In the genomic region with DNA sequence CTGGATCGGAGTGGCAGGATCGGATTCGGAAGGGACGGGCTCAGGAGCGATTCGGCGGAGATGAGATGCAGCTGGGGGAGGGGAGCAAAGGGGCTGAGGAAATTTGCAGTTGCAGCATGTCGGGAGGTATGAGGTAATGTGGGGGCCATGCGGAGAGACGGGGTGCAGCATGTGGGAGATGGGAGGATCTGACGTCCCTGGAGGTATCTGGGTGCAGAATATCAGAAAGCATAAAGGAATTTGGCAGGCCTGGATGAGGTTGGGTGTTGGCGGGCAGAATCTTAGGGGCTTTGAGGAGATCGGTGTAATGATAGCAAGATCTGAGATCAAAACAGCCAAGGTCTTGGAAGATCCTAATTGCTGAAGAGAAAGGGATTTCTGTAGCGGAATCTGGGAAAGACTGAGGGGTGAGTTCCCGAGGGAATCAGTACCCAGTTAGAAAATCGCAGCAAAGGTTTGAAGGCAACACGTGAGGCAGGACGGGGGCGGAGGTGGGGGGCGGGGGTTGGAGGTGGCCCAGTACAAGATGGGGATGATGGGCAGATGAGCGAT, we compare ENCODE assay signal across 8 mouse cellular contexts. TPM values are rescaled to one million over a fixed set of nuclear protein-coding genes. Genes with fewer than 3 reads are reported as not detected.
A peak's percentile ranks its signal among the peaks of the same experiment; 100 is the strongest.
DNase-seq lines count a peak whose midpoint lies in the region; ATAC-seq and TF ChIP-seq lines count a peak whose summit lies in the region.

No protein-coding gene starts in this region.

- peak; percentile 44 for ATAC-seq in Patski
- ATAC-seq in liver, embryonic 11.5 days (replicated peaks; ENCODE audit: low FRiP score): peak; percentile 45

- peak overlapping the region; percentile 72 for H3K4me3 ChIP-seq in forebrain, embryonic 10.5 days
- peak overlapping the region; percentile 75 for H3K4me3 ChIP-seq in liver, embryonic 11.5 days (ENCODE audit: low read depth, low read length)
- H3K4me3 ChIP-seq in small intestine, adult 2 months (ENCODE audit: low read depth, low read length): peak overlapping the region; percentile 93

- peak; percentile 76 for DNase-seq in layer of hippocampus, adult 9-11 months
- no peak for DNase-seq in layer of hippocampus, adult 8-10 months (ENCODE audit: low spot score in 2 of 2)
- DNase-seq in Patski (ENCODE audit: low read depth, low spot score): no peak
- peak; percentile 37 for DNase-seq in forebrain, embryonic 10.5 days (ENCODE audit: extremely low spot score, low spot score)
- DNase-seq in liver, embryonic 11.5 days (ENCODE audit: low spot score): no peak
- no peak for DNase-seq in urinary bladder, postnatal 36 days (ENCODE audit: low spot score in 2 of 2)
- DNase-seq in layer of hippocampus, postnatal 25 days (ENCODE audit: extremely low spot score in 1 of 2, low spot score in 1 of 2): no peak

- TF ChIP-seq POLR2A in small intestine, adult 2 months (IDR thresholded peaks at IDR 0.05; ENCODE audit: low read depth, low read length): no peak; the same call in 1 of the 2 replicates

- TF ChIP-seq CTCF in Patski (IDR thresholded peaks at IDR 0.05): no peak
- TF ChIP-seq CTCF in small intestine, adult 2 months (IDR thresholded peaks at IDR 0.05; ENCODE audit: extremely low read depth, insufficient read length, insufficient replicate concordance, low read depth, low read length): no peak

- peak overlapping the region; percentile 69 for H3K9ac ChIP-seq in liver, embryonic 11.5 days (ENCODE audit: low read depth, low read length)

- under 1% methylated on average over 21 of the region's 21 CpGs for WGBS in forebrain, embryonic 10.5 days
- WGBS in liver, embryonic 11.5 days: under 1% methylated on average over 21 of the region's 21 CpGs
- 1% methylated on average over 21 of the region's 21 CpGs for WGBS in small intestine, adult 2 months

- no peaks in the 10 kb centered on the region for H3K27me3 ChIP-seq in Patski
- H3K27me3 ChIP-seq in forebrain, embryonic 10.5 days (ENCODE audit: poor library complexity, severe bottlenecking): no peaks in the 10 kb centered on the region
- H3K27me3 ChIP-seq in liver, embryonic 11.5 days (replicated peaks; ENCODE audit: control insufficient read depth, insufficient read depth, low read length): no peaks in the 10 kb centered on the region
- no peaks in the 10 kb centered on the region for H3K27me3 ChIP-seq in small intestine, adult 2 months (ENCODE audit: control insufficient read depth, insufficient read depth, low read length)

- CTCF ChIA-PET in Patski (lab: Charles Lee): no interaction called here

- peak overlapping the region; percentile 93 for H3K27ac ChIP-seq in forebrain, embryonic 10.5 days
- H3K27ac ChIP-seq in liver, embryonic 11.5 days (ENCODE audit: low read depth, low read length): no peak overlapping the region
- H3K27ac ChIP-seq in small intestine, adult 2 months (ENCODE audit: insufficient read depth, low read depth, low read length): no peak overlapping the region

- peaks cover 13% of the 10 kb centered on the region; the same call in 1 of the 2 replicates for H3K36me3 ChIP-seq in forebrain, embryonic 10.5 days (replicated peaks)
- no peaks in the 10 kb centered on the region for H3K36me3 ChIP-seq in liver, embryonic 11.5 days (ENCODE audit: control insufficient read depth, insufficient read depth, low read length)
- no peaks in the 10 kb centered on the region for H3K36me3 ChIP-seq in small intestine, adult 2 months (ENCODE audit: control insufficient read depth, insufficient read depth, low read length)

- H3K9me3 ChIP-seq in forebrain, embryonic 10.5 days: no peaks in the 10 kb centered on the region
- H3K9me3 ChIP-seq in liver, embryonic 11.5 days (ENCODE audit: control insufficient read depth, low read length): no peaks in the 10 kb centered on the region

- in situ Hi-C loops in Patski (cut with MboI; ENCODE audit: low pct_unique_long_range_greater_than_20kb): no loop called here

- peak overlapping the region; percentile 86 for H3K4me2 ChIP-seq in liver, embryonic 11.5 days

- peaks cover 30% of the 10 kb centered on the region for H3K4me1 ChIP-seq in forebrain, embryonic 10.5 days
- H3K4me1 ChIP-seq in liver, embryonic 11.5 days (replicated peaks; ENCODE audit: control insufficient read depth, insufficient read depth, low read length): peaks cover 22% of the 10 kb centered on the region
- peaks cover 9% of the 10 kb centered on the region; the same call in 1 of the 2 replicates for H3K4me1 ChIP-seq in small intestine, adult 2 months (ENCODE audit: control insufficient read depth, insufficient read depth, insufficient read length, low read length)

- POLR2A ChIA-PET in Patski (lab: Charles Lee): no interaction called here

RNA-seq across cellular contexts. Expression of a gene that starts 0.4 kb away (rescaled TPM):
- 100 to 1,000 TPM; 201 to 225 (median 206) TPM for total RNA-seq in layer of hippocampus, adult 8-10 months (2022)
- polyA plus RNA-seq in Patski (2021): 25.6 TPM
- 65.3 and 68.3 TPM in 2 replicates for polyA plus RNA-seq in forebrain, embryonic 10.5 days (2016; fragmentation: Nextera tagmentation; extraction: Ambion mirVana)
- 27.5 and 28.0 TPM in 2 replicates for polyA plus RNA-seq in liver, embryonic 11.5 days (2014; fragmentation: Nextera tagmentation; extraction: Ambion mirVana)
- polyA plus RNA-seq in small intestine, adult 2 months (2012; rRNA removed): 11.4 and 17.5 TPM in 2 replicates
- 100 to 1,000 TPM; 215 to 234 TPM for total RNA-seq in layer of hippocampus, postnatal 25 days (2021)

Comparison
In these comparisons a context has a peak if more than half of its experiments do, and no peak if none do; other contexts are left out.
1. DNase-seq: peak in layer of hippocampus, adult 9-11 months (single experiment) and forebrain, embryonic 10.5 days (single experiment); none in layer of hippocampus, adult 8-10 months (0 of 2), Patski (single experiment), liver, embryonic 11.5 days (single experiment), urinary bladder, postnatal 36 days (0 of 2) and layer of hippocampus, postnatal 25 days (0 of 2).
2. Peak in every context shown above with its lines, with median percentiles within 50 percentile points of each other: H3K4me3 ChIP-seq.